Mouse (Mus musculus): ENCODE measurements around the gene Lancl1. TPM values are rescaled to one million over a fixed set of nuclear protein-coding genes. Genes with fewer than 3 reads are reported as not detected.
A peak's percentile ranks its signal among the peaks of the same experiment; 100 is the strongest.

The Lancl1 gene
- 27.7 and 28.4 TPM in 2 replicates for polyA plus RNA-seq (2012; rRNA removed)

GRCm38 (mm10) chr1:67038246-67038987 is at the start of gene Lancl1:
TSS of gene Lancl1 (minus strand) at chr1:67038872.
- peak; percentile 65 for DNase-seq (ENCODE audit: low read depth, low spot score)
- under 1% methylated on average over 47 of the region's 47 CpGs for WGBS

- WGBS = 33% methylated on average over 7 of the region's 7 CpGs
- DNase-seq (ENCODE audit: low read depth, low spot score) = no peak
These were observed 40.5 kb upstream of the Lancl1 start for GRCm38 (mm10) chr1:67079146-67079545.

- DNase-seq (ENCODE audit: low read depth, low spot score) = no peak
- 34% methylated on average over 2 of the region's 2 CpGs for WGBS
These were observed 40.0 kb upstream of the Lancl1 start for GRCm38 (mm10) chr1:67078666-67079065.

- no peak for DNase-seq (ENCODE audit: low read depth, low spot score)
- 22% methylated on average over 2 of the region's 2 CpGs for WGBS
These were observed 39.1 kb upstream of the Lancl1 start for GRCm38 (mm10) chr1:67077739-67078138.

GRCm38 (mm10) chr1:67067561-67067960 is 28.9 kb upstream of the Lancl1 start:
- no peak for DNase-seq (ENCODE audit: low read depth, low spot score)
- WGBS = 53% methylated on average over 1 of the region's 1 CpGs

GRCm38 (mm10) chr1:67065347-67066270 is 26.9 kb upstream of the Lancl1 start:
- WGBS = 37% methylated on average over 9 of the region's 9 CpGs
- no peak for DNase-seq (ENCODE audit: low read depth, low spot score)

- no peak for DNase-seq (ENCODE audit: low read depth, low spot score)
- WGBS = 5% methylated on average over 7 of the region's 7 CpGs
These were observed 22.9 kb upstream of the Lancl1 start for GRCm38 (mm10) chr1:67061456-67062085.

GRCm38 (mm10) chr1:67055816-67056215 is 17.1 kb upstream of the Lancl1 start:
- WGBS = 31% methylated on average over 7 of the region's 7 CpGs
- no peak for DNase-seq (ENCODE audit: low read depth, low spot score)

GRCm38 (mm10) chr1:67052721-67053120 is 14.0 kb upstream of the Lancl1 start:
- DNase-seq (ENCODE audit: low read depth, low spot score) = no peak
- WGBS = 85% methylated on average over 4 of the region's 4 CpGs

- WGBS = 53% methylated on average over 1 of the region's 1 CpGs
These were observed 10.9 kb upstream of the Lancl1 start for GRCm38 (mm10) chr1:67049600-67049999.

GRCm38 (mm10) chr1:67048696-67049095 is 10.0 kb upstream of the Lancl1 start:
- DNase-seq (ENCODE audit: low read depth, low spot score) = no peak
- WGBS = 80% methylated on average over 4 of the region's 4 CpGs

More at GRCm38 (mm10) chr1:67049600-67049999, 10.9 kb upstream of the Lancl1 start:
- no peak for DNase-seq (ENCODE audit: low read depth, low spot score)

- DNase-seq (ENCODE audit: low read depth, low spot score) = no peak
- WGBS = 44% methylated on average over 1 of the region's 1 CpGs
These were observed 6.4 kb upstream of the Lancl1 start for GRCm38 (mm10) chr1:67045100-67045499.

GRCm38 (mm10) chr1:67042583-67042982 is 3.9 kb upstream of the Lancl1 start:
- WGBS = 24% methylated on average over 7 of the region's 7 CpGs
- no peak for DNase-seq (ENCODE audit: low read depth, low spot score)

GRCm38 (mm10) chr1:67039083-67039482 is 411 bp upstream of the Lancl1 start:
- no peak for DNase-seq (ENCODE audit: low read depth, low spot score)
- WGBS = 3% methylated on average over 5 of the region's 5 CpGs

- DNase-seq (ENCODE audit: low read depth, low spot score) = no peak
These were observed 1.5 kb downstream of the Lancl1 start for GRCm38 (mm10) chr1:67037198-67037597.

- WGBS = 79% methylated on average over 7 of the region's 7 CpGs
- DNase-seq (ENCODE audit: low read depth, low spot score) = no peak
These were observed 5.4 kb downstream of the Lancl1 start for GRCm38 (mm10) chr1:67033278-67033677.

- no peak for DNase-seq (ENCODE audit: low read depth, low spot score)
- WGBS = 72% methylated on average over 6 of the region's 6 CpGs
These were observed 11.7 kb downstream of the Lancl1 start for GRCm38 (mm10) chr1:67026927-67027511.

GRCm38 (mm10) chr1:67026142-67026541 is 12.5 kb downstream of the Lancl1 start:
- no peak for DNase-seq (ENCODE audit: low read depth, low spot score)
- WGBS = 73% methylated on average over 2 of the region's 2 CpGs

GRCm38 (mm10) chr1:67022767-67023166 is 15.9 kb downstream of the Lancl1 start:
- no peak for DNase-seq (ENCODE audit: low read depth, low spot score)
- WGBS = 92% methylated on average over 2 of the region's 2 CpGs

- 91% methylated on average over 10 of the region's 10 CpGs for WGBS
- no peak for DNase-seq (ENCODE audit: low read depth, low spot score)
These were observed 16.6 kb downstream of the Lancl1 start for GRCm38 (mm10) chr1:67022051-67022450.
